Mouse (Mus musculus): ENCODE results near the gene Gm4969.

The Gm4969 gene

DNA sequence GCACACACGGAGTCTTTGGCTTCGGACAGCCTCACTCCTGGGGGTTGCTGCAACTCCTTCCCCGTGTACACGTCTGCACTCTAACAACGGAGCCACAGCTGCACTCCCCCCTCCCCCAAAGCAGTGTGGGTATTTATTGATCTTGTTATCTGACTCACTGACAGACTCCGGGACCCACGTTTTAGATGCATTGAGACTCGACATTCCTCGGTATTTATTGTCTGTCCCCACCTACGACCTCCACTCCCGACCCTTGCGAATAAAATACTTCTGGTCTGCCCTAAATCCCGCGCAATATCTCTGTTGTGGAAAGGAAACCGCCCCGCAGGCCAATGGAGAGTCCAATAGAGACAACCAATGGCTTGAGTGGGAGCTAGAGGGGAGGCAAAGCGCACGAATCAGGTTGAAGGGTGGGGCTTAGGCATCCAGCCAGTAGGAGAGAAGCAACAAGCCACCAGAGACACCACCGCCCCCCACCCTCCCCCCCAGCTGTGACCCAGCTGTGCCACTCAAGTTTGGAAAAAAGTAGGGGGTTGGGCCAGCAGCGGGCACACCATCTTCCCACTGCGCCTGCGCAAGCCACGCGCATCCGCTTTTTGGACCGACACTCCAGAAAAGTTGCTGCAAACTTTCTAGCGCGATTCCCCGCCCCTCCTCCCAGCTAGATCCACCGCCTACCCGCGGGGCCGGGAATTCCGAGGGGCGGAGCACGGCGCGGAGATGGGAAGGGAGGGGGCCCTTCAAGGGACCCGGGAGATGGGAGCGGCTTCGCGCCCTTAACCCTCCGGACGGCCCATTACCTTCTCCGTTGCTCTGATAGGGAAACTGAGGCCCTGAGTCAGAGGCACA is 24.4 kb downstream of the Gm4969 start:
- DNase-seq (ENCODE audit: low spot score), result peak; percentile 75

GRCm38 (mm10) chr7:19093174-19093521 is 25.0 kb downstream of the Gm4969 start:
- peak; percentile 83 for DNase-seq (ENCODE audit: low spot score)

GRCm38 (mm10) chr7:19092381-19093173 is 25.6 kb downstream of the Gm4969 start:
- DNase-seq (ENCODE audit: low spot score), result no peak

DNA sequence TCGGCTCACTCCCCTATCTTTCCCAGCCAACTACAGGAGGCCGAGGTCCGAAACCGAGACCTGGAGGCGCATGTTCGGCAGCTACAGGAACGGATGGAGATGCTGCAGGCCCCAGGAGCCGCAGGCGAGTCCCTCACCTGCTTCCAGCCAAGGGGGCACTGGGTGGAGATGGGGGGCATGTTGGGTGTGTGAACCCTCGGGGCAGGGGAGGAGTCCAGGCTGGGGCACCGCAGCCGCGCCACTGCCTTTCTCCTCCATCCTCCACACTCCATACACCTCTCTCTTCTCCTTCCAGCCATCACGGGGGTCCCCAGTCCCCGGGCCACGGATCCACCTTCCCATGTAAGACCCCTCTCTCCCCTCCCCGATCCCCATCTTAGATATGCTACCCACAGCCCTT is 26.3 kb downstream of the Gm4969 start:
- DNase-seq (ENCODE audit: low spot score), result no peak

- peak; percentile 59 for DNase-seq (ENCODE audit: low spot score)
Measured at GRCm38 (mm10) chr7:19088813-19089212, 29.4 kb downstream of the Gm4969 start.

- DNase-seq (ENCODE audit: low spot score), result no peak
Measured at GRCm38 (mm10) chr7:19086760-19087159, 31.4 kb downstream of the Gm4969 start.

DNA sequence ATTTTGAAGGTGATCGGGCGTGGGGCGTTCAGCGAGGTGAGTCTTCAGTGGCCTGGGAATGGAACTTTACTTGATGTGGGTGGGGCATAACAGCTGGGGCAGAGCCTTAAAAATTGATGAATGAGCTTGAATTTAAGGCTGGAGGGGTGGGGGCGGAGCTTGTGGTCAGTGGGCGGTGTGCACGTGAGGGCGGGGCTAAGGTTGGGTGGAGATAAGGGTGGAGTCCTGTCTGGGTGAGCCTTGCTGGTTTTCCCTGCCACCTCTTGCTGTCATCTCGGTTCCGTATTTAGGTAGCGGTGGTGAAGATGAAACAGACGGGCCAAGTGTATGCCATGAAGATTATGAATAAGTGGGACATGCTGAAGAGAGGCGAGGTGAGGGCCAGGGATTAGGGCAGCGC is 32.1 kb downstream of the Gm4969 start:
- no peak for DNase-seq (ENCODE audit: low spot score)

DNA sequence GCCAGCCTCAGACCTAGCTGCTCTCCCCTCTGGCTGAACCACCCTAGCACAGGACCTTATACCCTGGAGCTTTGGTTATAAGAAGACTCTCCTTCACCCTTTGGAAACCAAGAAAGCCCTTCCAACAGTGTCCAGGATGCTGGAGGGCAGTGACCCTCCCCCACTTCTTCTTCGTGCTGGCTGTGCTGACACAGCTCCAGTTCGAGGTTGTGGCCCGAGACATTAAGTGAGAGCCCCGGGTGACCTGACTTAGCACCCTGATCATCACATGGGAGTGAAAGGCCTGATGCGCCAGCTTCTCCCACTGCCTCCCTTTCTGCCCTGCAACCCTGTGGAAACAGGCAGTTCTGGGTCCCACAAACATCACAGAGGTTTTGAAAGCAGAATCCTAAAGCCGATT is 32.7 kb downstream of the Gm4969 start:
- no peak for DNase-seq (ENCODE audit: low spot score)

- DNase-seq (ENCODE audit: low spot score), result no peak
Measured at GRCm38 (mm10) chr7:19084921-19085473, 33.2 kb downstream of the Gm4969 start.

DNA sequence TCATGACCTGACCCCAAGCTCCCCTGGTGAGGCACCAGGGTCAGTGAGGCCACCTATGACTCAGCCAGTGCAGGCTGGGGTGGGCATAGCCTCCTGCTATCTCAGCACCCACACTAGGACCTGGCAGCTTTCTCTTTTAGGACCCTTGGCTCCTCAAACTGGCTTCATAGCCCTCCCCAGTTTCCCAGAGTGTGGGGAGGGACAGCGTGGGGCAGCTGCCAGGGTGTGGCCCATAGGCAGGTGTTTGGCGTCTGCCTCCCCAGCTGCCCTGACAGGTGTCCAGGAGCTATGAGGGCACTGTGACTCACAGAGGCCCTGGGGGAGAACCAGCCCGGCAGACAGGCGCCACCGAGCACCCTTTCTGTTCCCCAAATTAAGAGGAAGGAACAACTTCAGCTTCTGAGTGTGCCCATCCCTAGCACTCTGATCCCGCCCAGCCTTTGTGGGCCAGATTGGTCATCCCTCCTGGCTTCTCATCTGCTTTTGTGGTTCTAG is 33.8 kb downstream of the Gm4969 start:
- no peak for DNase-seq (ENCODE audit: low spot score)

GRCm38 (mm10) chr7:19083701-19084100 is 34.5 kb downstream of the Gm4969 start, which contains the start of gene Dmpk:
Gene Dmpk, plus strand, starts transcription at chr7:19083849.
- no peak for DNase-seq (ENCODE audit: low spot score)

DNA sequence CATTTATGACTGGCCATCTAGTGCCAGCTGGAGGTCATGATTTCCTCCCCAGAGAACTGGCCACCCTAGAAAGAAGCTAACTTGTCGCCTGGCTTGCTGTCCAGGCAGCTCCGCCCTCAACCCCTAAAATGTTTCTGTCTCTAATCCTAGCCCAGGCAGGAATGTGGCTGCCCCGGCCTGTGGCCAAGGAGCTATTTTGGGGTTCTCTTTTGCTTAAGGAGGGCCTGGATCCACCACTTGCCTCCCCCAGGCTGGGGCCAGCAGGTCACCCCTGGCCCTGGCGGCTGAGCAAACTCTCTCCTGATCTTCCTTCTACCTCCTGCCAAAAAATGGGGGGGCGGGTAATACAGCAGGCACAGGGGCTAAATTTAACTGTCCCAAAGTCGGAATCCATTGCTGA is 35.1 kb downstream of the Gm4969 start:
- DNase-seq (ENCODE audit: low spot score), result no peak

DNA sequence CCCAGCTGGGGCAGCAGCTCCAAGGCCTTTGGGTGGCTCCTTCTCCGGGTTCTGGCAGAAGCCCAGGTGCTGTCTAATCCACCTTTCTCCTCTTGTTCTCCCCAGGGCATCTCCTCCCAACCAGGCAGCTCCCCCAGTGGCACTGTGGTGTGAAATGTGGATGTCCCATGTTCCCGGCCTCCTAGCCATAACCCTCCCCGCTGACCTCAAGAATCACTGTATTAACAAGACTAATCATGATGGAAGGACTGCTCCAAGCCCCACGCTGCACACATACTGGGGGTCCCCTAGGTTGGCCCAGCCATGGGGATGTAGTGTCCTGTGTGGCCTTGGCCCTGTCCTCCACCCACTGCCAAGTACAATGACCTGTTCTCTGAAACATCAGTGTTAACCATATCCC is 36.0 kb downstream of the Gm4969 start:
- no peak for DNase-seq (ENCODE audit: low spot score)

- DNase-seq (ENCODE audit: low spot score), result no peak
Measured at GRCm38 (mm10) chr7:19080451-19080950, 37.7 kb downstream of the Gm4969 start.

DNA sequence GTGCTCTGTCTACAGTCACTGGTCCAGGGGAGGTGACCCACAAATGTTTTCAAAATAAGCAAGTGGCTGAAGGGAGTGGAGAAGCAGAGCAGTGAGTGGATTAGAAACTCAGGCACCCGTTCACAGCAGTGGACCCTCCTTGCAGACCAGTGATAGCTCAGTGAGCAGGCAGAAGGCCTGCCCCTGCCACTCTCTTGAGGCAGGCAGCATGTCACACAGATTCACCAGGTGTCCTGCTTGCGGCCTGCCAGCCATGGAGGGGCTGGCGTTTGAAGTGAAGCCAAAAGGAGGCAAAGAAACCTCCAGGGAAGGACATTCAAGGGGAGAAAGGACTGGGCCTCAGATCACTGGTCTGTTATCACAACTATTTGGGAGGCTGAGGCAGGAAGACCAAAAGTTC is 39.4 kb downstream of the Gm4969 start:
- no peak for DNase-seq (ENCODE audit: low spot score)

- peak; percentile 74 for DNase-seq (ENCODE audit: low spot score)
Measured at GRCm38 (mm10) chr7:19077761-19078160, 40.4 kb downstream of the Gm4969 start.

- DNase-seq (ENCODE audit: low spot score), result no peak
Measured at GRCm38 (mm10) chr7:19076586-19076991, 41.6 kb downstream of the Gm4969 start.

DNA sequence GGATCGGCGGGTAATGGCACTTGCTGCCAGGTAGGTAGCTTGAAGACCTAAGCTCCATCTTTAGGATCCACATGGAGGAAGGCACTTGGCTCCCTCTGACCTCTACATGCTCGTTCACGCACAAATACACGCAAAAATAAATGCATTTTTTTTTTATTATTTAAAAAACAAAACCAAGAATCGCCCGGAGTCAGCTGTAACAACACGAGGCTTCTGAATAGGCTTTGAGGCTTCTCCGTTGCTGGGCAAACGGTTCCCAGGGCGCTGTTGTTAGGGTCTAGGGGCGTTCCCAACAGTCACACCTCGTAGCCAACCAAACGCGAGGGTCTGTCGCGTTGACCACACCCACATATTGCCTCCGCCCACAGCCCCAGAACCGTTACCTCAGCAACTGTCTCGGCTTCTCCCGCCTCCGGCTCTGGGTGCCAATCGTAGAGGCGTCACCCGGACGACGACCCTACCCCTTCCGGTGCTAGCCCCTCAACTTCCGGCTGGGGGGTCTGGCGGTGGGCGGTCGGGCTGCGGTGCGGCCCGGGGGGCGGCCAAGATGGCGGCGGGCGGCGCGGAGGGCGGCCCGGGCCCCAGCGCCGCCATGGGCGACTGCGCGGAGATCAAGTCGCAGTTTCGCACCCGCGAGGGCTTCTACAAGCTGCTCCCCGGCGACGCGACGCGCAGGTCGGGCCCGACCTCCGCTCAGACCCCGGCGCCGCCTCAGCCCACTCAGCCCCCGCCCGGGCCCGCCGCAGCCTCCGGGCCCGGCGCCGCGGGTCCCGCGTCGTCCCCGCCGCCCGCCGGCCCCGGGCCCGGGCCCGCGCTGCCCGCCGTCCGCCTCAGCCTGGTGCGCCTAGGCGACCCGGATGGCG is 42.2 kb downstream of the Gm4969 start, which contains the start of gene Dmwd:
TSS of gene Dmwd (plus strand) at position 505 of the 863 bp plus-strand sequence.
- peak; percentile 51 for DNase-seq (ENCODE audit: low spot score)

DNA sequence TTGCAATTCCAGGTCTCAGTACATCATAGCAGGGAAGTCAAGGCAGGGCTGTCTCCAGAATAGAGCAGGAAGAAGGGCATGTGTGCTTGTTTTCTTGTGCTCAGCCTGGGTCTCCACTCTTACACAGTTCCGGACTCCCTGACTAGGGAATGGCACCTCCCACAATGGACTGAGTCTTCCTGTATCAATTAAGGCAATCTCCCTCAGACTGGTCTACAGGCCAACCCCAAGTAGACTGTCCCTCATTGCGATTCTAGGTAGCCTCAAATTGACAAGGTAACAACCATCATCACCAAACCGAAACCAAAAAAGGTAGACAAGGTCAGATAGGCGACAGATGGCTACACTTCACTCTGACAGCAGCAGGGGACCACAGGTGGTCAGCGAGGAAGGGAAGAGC is 42.9 kb downstream of the Gm4969 start:
- DNase-seq (ENCODE audit: low spot score), result no peak

DNA sequence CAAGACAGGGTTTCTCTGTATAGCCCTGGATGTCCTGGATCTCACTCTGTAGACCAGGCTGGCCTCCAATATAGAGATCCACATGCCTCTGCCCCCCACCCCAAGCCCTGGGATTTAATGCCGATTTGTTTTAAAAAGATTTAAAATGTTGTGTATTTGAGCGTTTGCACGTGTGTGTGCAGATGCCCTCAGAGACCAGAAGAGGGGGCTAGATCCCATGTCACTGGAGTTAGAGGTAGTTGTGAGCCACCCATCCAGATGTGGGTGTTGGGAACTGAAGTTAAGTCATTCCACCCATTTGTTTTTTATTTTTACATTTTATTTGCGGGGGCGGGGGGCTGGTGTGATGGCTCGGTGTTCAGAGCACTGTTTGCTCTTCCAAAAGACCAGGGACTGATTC is 43.7 kb downstream of the Gm4969 start:
- no peak for DNase-seq (ENCODE audit: low spot score)

DNA sequence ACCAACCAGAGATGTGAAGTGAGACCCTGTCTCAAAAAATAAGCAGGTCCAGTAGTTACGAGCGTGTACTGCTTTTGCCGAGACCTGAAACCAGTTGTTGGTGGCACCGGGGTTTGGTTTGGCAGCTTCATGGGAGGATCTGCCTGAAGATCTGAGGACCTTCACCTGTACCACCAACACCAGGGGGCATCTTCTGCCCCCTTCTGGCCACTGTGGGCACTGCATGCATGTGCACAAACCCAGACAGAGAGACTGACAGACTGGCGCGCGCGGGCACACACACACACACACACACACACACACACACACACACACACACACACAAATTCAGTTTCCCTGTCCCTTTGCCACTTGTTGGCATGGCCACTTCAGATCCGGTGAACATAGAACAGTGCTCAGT is 44.7 kb downstream of the Gm4969 start:
- DNase-seq (ENCODE audit: low spot score), result peak; percentile 34

Measured in T-cell, adult 2 months (primary cell).